Mouse (Mus musculus) CH12.LX (cell line): ENCODE data around the gene Sgsh.

Source experiments
- BHLHE40 ChIP-seq: IDR thresholded peaks from 2 replicates; pipeline ENCODE4 v1.6.1; 2011; ENCODE audit warnings: mild to moderate bottlenecking, low read depth, low read length, improper control_type of control experiment
- CTCF ChIP-seq, 2 experiments: IDR thresholded peaks in 1 of 2; conservative IDR thresholded peaks in 1 of 2; 2 replicates each; pipeline ENCODE4 v1.5.1; 2011 to 2012; ENCODE audit warnings: low read depth in 2 of 2, low read length in 2 of 2, improper control_type of control experiment in 1 of 2, inconsistent platforms in 1 of 2, mild to moderate bottlenecking in 1 of 2, moderate library complexity in 1 of 2
- HCFC1 ChIP-seq: IDR thresholded peaks from 2 replicates; pipeline ENCODE4 v1.6.1; 2012; ENCODE audit warnings: low read depth, mild to moderate bottlenecking, inconsistent platforms, low read length, improper control_type of control experiment
- JUN ChIP-seq: IDR thresholded peaks from 2 replicates; pipeline ENCODE4 v1.6.1; 2011; ENCODE audit warnings: low read depth, mild to moderate bottlenecking, low read length, improper control_type of control experiment, moderate library complexity; ENCODE audit not compliant: insufficient read depth
- MAZ ChIP-seq: IDR thresholded peaks from 2 replicates; pipeline ENCODE4 v1.6.1; 2012; ENCODE audit warnings: low read depth, mild to moderate bottlenecking, inconsistent platforms, low read length, improper control_type of control experiment, moderate library complexity
- MYC ChIP-seq: IDR thresholded peaks from 2 replicates; pipeline ENCODE4 v1.6.1; 2011; ENCODE audit warnings: low read depth, mild to moderate bottlenecking, improper control_type of control experiment, low read length
- POLR2A ChIP-seq: IDR thresholded peaks from 2 replicates; pipeline ENCODE4 v1.6.1; 2011; ENCODE audit warnings: low read depth, mild to moderate bottlenecking, improper control_type of control experiment, low read length
- RCOR1 ChIP-seq: conservative IDR thresholded peaks from 2 replicates; pipeline ENCODE4 v1.6.1; 2012; ENCODE audit warnings: low read depth, mild to moderate bottlenecking, inconsistent platforms, low read length, improper control_type of control experiment
- SMC3 ChIP-seq: IDR thresholded peaks from 2 replicates; pipeline ENCODE4 v1.6.1; 2011; ENCODE audit warnings: low read depth, low read length, improper control_type of control experiment
- TCF12 ChIP-seq: IDR thresholded peaks from 2 replicates; pipeline ENCODE4 v1.6.1; 2014; ENCODE audit warnings: low read depth, mild to moderate bottlenecking, inconsistent platforms, low read length, improper control_type of control experiment
- USF2 ChIP-seq: conservative IDR thresholded peaks from 2 replicates; pipeline ENCODE4 v1.6.1; 2011; ENCODE audit warnings: low read depth, low read length, improper control_type of control experiment

DNA sequence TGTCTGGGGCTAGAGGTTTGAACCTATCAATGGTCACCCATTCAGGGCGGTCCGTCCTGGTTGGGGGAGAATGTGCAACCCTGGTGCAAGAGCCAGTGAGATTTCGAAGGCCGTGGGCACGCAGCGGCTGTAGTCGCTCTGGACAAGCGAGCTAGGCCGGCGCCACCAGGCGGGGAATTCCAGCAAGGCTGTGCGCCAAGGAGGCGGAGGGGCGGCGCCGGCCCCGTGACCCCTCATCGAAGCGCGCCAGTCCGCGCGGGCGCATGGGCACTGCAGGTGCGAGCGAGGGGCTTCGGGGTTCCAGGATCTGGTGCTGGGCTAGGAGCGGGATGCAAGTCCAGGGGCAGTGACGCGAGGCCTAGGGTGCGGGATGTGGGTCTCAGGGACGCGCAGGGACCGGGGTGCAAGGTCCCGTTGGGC, 34.5 kb upstream of the Sgsh start:
- TF ChIP-seq CTCF (conservative IDR thresholded peaks at IDR 0.05 in 1 of 2, IDR thresholded peaks at IDR 0.05 in 1 of 2; ENCODE audit: low read depth in 2 of 2, low read length in 2 of 2) (peak in 1 of 2 experiments; percentile 44; a peak in 2 of 4 replicates), POLR2A (peak; percentile 45; the same call in 1 of the 2 replicates), USF2 (no peak; the same call in 1 of the 2 replicates), MYC (peak; percentile 6; the same call in 1 of the 2 replicates), SMC3 (peak; percentile 18; the same call in 1 of the 2 replicates), BHLHE40 (peak; percentile 24; the same call in 1 of the 2 replicates), RCOR1 (no peak), JUN (no peak), MAZ (no peak), HCFC1 (peak; percentile 15; the same call in 1 of the 2 replicates), TCF12 (peak; percentile 22; the same call in 1 of the 2 replicates)
